Mouse (Mus musculus) v-Abl transformed pro-B cells (cell line): Measurements from ENCODE around the gene Xlr4a.
"Not testable (repeated sequence)": the region's sequence is repeated elsewhere in the genome, so short reads cannot be mapped to it uniquely, and the experiment has no call there.

Experiments used
- in situ Hi-C, 2 experiments: fragments of 400-800 bp; cut with MboI; formaldehyde crosslinking; loops; one replicate each; pipeline ENCODE4 v1.15.1; 2025; ENCODE audit not compliant: unreplicated experiment in 2 of 2

The Xlr4a gene

DNA sequence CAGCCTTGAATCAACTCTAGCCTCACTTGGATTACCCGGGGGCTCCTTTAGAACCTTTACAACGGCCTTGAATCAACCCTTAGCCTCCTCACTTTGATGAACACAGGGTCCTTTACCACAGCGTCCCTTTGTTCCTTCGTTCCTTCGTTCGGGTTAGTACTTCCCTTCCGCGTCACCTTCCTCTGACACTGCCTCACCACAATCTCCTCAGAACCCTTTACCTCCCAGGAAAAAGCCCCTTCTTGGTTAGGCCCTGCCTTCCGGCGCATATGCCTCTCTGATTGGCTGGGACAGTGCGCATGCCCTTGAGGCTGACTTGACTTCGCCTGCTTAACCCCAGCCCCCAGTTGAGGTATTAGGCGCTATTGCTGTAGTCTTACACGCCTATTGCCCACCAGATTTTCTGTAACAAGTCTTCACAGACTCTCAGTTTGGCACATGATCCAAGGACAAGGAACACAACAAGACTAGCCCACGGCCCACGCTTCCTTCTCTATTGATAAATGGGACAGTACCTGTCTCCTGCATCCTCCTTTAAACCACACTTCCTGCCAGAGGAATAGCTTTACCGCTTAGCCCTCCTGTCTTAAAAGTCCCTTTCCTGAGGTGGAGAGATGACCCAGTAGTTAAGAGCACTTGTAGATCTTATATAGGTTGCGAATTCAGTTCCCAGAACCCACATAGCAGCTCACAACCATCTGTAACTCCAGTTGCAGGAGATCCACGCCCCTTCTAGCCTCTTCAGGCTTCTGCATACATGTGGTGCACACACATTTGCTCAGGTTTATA is at the start of gene Xlr4a:
Xlr4a (minus strand) TSS at position 212 of the 789 bp plus-strand sequence.
- in situ Hi-C loops = not testable (repeated sequence)

- in situ Hi-C loops = not testable (repeated sequence)
Measured at GRCm38 (mm10) chrX:73122859-73123829, 40.9 kb upstream of the Xlr4a start.

DNA sequence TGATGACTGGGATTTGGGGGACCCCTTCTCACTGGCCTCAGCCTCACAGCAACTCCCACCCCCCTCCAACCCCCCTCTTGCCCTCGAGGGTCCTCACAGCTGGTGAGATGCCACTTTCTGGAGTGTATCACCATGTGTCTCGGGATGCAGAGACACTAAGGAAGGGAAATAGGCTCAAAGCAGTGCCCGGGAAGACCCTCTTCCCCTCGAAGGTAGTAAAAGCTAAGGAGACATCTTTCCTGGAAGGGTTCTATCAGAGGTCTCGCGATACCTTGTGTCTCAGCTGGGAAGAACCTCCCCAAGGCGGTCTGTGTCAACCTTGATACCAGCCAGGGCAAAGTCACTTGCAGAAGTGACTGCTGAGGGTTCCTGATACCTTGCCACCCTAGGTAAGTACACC is 34.5 kb upstream of the Xlr4a start, which contains the start of gene Gm14685:
Gm14685 (plus strand) TSS at position 301 of the 400 bp plus-strand sequence.
- in situ Hi-C loops = not testable (repeated sequence)

DNA sequence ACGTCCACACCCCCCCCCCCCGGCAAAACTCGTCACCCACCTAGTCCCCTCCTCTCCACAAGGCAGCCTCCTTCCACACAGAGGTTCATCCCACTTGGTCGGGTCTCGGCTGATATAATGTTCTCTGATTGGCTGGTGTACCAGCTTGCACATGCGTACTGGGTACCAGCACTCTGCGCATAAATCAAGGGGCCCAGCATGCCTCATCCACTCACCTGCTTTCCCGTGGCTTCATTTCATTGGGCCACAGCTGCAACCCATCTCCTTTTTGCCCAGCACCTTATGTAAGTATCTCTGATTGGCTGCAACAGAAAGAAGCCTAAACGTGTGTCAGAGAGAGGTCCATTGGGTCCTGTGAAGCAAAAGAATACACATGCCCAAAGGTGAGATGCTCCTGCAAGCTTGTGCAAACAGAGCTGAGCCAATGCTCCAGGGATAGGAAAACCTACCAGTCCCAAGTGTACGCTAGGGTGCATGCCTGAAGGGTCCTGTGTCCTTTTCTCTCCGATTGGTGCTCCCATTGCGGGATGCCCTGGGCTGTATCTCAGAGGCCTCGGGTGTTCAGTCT is 14.7 kb upstream of the Xlr4a start, which contains the start of gene Xlr3a:
Xlr3a (minus strand) TSS at position 155 of the 568 bp plus-strand sequence.
- in situ Hi-C loops = not testable (repeated sequence)

GRCm38 (mm10) chrX:73066765-73067312 is 15.4 kb downstream of the Xlr4a start:
- in situ Hi-C loops = loop anchor here in 1 of 2 experiments (25.0 kb wide), 1 partner anchor 370 kb away; the partner anchor contains the start of gene Trex2

DNA sequence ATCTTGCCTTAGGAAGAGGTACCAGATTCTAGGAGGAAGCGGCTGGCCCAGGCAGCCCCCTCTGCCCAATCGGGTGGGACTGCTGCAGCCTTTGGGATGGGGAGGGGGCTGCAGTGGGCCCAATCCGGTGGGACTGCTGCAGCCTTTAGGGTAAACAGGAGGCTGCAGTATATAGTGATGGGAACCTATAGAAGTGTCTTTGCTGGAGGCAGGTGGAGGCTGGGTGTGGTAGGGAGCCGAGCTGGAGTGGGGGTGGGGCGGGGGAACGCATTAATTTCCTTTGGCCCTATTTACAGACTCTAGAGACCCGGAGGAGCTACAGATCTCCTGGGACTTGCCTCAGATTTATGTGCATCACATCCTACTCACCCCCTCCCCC is 17.9 kb downstream of the Xlr4a start, which contains the start of gene Pnma3:
Pnma3 (plus strand) TSS at position 373 of the 379 bp plus-strand sequence.
- in situ Hi-C loops = loop anchor here in 1 of 2 experiments (25.0 kb wide), 1 partner anchor 373 kb away; the partner anchor contains the start of gene Trex2

DNA sequence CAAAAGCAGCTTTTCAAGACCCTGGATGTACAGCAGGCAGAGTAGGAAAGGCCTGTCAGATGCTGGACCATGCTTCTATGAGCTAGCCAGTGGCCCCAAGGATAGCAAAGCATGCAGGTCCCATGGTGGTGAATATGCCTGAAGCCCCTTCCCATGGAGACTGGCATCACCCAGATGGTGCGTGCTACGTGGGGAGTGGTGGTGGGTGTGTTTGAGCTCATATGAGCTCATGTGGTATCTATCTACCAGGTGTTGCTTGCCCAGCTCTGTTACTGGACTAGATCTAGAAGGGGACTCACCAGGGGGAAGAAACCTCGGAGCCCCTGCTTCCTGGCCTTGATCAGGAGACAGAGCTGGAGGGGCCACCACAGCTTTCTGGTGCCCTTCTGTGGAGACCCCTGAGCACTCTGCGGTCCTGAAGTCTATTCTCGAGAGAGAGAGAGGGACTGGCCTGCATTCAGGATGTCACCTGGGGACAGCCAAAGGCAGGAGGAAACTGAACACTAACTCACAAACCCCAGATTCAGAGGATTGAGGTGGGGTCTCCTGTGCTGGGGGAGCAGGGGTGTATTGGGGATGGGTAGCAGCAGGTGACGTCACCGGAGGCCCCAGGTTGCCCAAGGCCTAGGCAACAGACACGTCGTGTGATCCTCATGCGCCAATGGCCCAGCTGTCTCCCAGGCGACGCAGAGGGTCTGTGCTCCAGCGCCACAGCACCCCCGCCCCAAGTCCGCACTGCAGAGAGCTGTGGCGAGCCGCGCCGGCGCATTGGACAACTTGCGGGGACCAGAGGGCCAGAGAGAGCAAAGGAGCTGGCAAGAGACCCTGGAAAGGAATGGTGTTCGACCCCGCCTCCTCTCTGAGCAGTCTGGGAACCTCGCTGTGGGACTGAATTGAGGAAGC is 18.5 kb downstream of the Xlr4a start:
- in situ Hi-C loops = loop anchor here in 1 of 2 experiments (25.0 kb wide), 1 partner anchor 374 kb away; the partner anchor contains the start of gene Trex2

GRCm38 (mm10) chrX:73062323-73062722 is 20.0 kb downstream of the Xlr4a start:
- in situ Hi-C loops = loop anchor here in 1 of 2 experiments (25.0 kb wide), 1 partner anchor 375 kb away; the partner anchor contains the start of gene Trex2

DNA sequence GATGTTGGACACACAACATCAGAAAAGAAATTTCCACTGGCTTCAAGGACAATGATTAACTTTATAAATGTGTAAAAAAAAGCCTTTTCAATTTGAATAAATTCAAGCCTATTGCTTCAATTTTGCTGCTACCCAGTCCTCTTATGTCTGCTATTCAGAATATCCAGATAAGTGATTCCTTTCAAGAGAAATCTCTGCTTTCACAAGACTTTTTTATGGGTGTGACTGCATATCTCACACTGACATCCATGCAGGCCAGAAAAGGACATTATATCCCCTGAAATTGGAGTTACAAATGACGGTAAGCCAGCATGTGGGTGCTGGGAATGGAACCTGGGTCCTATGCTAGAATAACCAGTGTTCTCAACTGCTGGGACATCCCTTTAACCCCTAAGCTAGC is 20.8 kb downstream of the Xlr4a start:
- in situ Hi-C loops = loop anchor here in 1 of 2 experiments (25.0 kb wide), 1 partner anchor 376 kb away; the partner anchor contains the start of gene Trex2

- in situ Hi-C loops = loop anchor here in 1 of 2 experiments (10.0 to 25.0 kb wide), 2 partner anchors 383 to 631 kb away; partner anchors contain the start of gene Trex2
Measured at GRCm38 (mm10) chrX:73053860-73054563, 28.3 kb downstream of the Xlr4a start.

DNA sequence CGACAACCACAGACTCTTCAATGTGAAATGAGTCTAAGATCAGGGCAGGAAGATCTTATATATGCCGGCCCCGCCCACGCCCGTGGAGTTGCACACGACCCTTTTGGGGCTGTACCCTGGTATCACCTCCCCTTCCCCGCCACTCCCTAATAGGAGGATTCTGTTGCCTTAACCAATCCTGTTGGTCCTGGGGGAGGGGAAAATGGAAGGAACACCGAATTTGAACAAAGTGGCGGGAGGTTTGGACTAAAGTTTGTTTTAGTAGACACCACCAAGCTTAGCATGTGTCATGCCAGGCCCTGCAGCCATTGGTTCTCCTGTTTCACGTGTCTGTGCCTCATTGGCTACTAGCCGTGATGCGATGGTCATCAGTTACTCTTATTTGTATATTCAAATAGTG is 42.6 kb downstream of the Xlr4a start:
- in situ Hi-C loops = no loop called here

DNA sequence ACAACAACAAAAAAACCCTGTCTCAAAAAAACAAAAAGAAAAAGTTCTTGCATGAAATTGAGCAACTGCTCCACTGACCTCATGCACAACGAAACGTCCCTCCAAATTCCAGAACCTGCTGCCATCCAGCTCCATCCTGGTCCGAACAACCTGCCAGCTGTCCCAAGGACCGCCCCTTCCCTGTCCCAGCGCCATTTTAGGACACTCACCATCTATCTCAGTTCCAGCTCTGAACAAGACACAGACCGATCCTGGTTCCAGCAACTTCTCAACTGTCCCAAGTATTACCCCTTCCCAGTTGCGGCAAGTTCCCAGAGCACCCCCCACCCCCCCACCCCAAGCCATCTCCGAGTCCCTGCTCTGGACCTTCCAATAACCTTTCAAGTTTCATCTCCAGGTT is 43.4 kb downstream of the Xlr4a start:
- in situ Hi-C loops = no loop called here

DNA sequence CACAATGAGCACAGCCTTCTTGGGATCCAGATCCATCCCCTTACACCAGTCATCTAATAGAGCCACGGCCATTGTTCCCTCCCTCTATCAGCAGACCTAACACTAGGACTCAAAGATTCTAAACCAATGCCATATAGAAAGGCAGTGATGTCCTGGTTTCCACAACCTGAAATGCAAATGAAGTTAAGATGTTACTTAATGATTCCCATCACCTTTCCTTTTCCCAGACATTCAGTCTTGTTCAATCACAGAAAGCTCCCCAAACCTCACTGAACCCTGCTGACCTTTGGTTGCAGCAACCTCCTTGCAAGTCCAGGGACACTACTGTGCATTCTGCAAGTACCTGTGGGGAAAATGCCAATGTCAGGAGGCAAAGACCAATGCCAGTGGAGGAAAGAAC is 45.3 kb downstream of the Xlr4a start, which contains the start of gene Pnma5:
Pnma5 (minus strand) TSS at position 101 of the 400 bp plus-strand sequence.
- in situ Hi-C loops = no loop called here
